Mouse (Mus musculus) lung, embryonic 15.5 days (tissue): ENCODE results near the gene Plg. TPM values are rescaled to one million over a fixed set of nuclear protein-coding genes. Genes with fewer than 3 reads are reported as not detected.

Experiments used
- ATAC-seq: fragments of 200-750 bp; cut with Nextera tagmentation; 2 replicates; pipeline ENCODE4 v1.8.0; 2017; ENCODE audit warnings: moderate number of reproducible peaks, borderline replicate concordance; ENCODE audit not compliant: low FRiP score, low TSS enrichment; ENCODE audit errors: extremely low read depth
- H3K27ac ChIP-seq: fragments of 300-500 bp; sonication (generic); 2 replicates; pipeline ENCODE4 v1.5.1; 2015; ENCODE audit warnings: moderate library complexity, mild to moderate bottlenecking, inconsistent platforms
- H3K27me3 ChIP-seq: fragments of 300-500 bp; sonication (generic); 2 replicates; pipeline ENCODE4 v1.6.1; 2015; ENCODE audit warnings: inconsistent platforms
- H3K36me3 ChIP-seq: fragments of 300-500 bp; sonication (generic); 2 replicates; pipeline ENCODE4 v1.6.1; 2015; ENCODE audit warnings: inconsistent platforms
- H3K4me1 ChIP-seq: fragments of 300-500 bp; sonication (generic); 2 replicates; pipeline ENCODE4 v1.6.1; 2015; ENCODE audit warnings: inconsistent platforms
- H3K4me2 ChIP-seq: fragments of 300-500 bp; sonication (generic); 2 replicates; pipeline ENCODE4 v1.6.1; 2015; ENCODE audit warnings: inconsistent platforms, mild to moderate bottlenecking, moderate library complexity
- H3K4me3 ChIP-seq: fragments of 300-500 bp; sonication (generic); 2 replicates; pipeline ENCODE4 v1.5.1; 2015; ENCODE audit warnings: mild to moderate bottlenecking, inconsistent platforms
- H3K9ac ChIP-seq: fragments of 300-500 bp; sonication (generic); 2 replicates; pipeline ENCODE4 v1.6.1; 2015; ENCODE audit warnings: inconsistent platforms
- H3K9me3 ChIP-seq: fragments of 300-500 bp; sonication (generic); 2 replicates; pipeline ENCODE4 v1.6.1; 2016; ENCODE audit warnings: inconsistent platforms
- WGBS: fragments of 180-500 bp; shearing (Covaris S2); methylation state at CpG from one replicate; pipeline ENCODE4 v1.1.7; 2015; 5-methylcytosine and 5-hydroxymethylcytosine counted together
- polyA plus RNA-seq: library from polyadenylated mRNA; unstranded; fragments of >200 nt; fragmentation: Nextera tagmentation; extraction: Ambion mirVana; gene quantifications from 2 replicates; pipeline ENCODE4 v1.2.1, GENCODE M21; 2015

Gene Plg
- polyA plus RNA-seq, 1 experiment from 2014 or later = 0.34 TPM

GRCm38 (mm10) chr17:12468745-12469144 is 90.3 kb downstream of the Plg start:
- H3K4me2 ChIP-seq = no peak overlapping the region
- no peaks in the 10 kb centered on the region for H3K4me1 ChIP-seq
- WGBS = 70% methylated on average over 5 of the region's 5 CpGs
- no peaks in the 10 kb centered on the region for H3K36me3 ChIP-seq
- H3K9ac ChIP-seq = no peak overlapping the region
- no peak for ATAC-seq
- H3K9me3 ChIP-seq = no peaks in the 10 kb centered on the region
- H3K27me3 ChIP-seq = no peaks in the 10 kb centered on the region
- no peak overlapping the region for H3K4me3 ChIP-seq
- H3K27ac ChIP-seq = no peak overlapping the region

Other genes with a start within 250 kb of the Plg start
- 44.3 and 46.1 TPM in 2 replicates for gene Map3k4, start 59.8 kb upstream of the Plg start, polyA plus RNA-seq
- gene Slc22a3, start 129.1 kb downstream of the Plg start, polyA plus RNA-seq = 0.40 and 0.93 TPM in 2 replicates
- gene Slc22a2, start 205.5 kb downstream of the Plg start, polyA plus RNA-seq = 0.06 TPM in 1 of 2 replicates, not detected in the other